Mouse (Mus musculus): ENCODE measurements around the gene Lpar3.

DNA sequence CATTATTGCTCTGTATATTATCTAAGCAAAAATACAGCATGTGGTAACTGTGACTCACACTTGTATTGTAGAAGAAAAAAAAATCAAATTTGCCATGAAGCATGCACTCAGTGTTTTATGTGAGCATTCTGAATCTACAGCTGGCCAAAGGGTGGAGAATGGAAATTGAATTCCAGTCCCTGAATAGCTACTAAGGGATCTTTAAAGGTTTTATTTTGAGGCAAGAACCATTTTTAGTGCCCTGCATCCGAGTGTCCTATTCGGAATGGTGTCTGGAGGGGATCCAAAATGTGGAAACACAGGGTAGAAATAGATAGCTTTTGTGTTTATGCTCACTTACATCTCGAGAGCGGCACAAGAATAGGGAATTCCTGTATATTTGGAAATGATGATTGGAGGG is 65.4 kb downstream of the Lpar3 start:
- TF ChIP-seq CTCF (IDR thresholded peaks at IDR 0.05; ENCODE audit: low read depth), result no peak
- no peak for TF ChIP-seq EP300 (IDR thresholded peaks at IDR 0.05; ENCODE audit: low read depth)

Measured in liver, embryonic 14.5 days (tissue).